Mouse (Mus musculus) kidney, postnatal 0 days (tissue): ENCODE data around the gene Serpine3. TPM values are rescaled to one million over a fixed set of nuclear protein-coding genes. Genes with fewer than 3 reads are reported as not detected.

ENCODE experiments used
- ATAC-seq: fragments of 200-750 bp; cut with Nextera tagmentation; replicated peaks from 2 replicates; pipeline ENCODE4 v1.8.0; 2017; ENCODE audit warnings: low read depth, moderate number of reproducible peaks, moderate TSS enrichment, moderate library complexity; ENCODE audit not compliant: low FRiP score
- DNase-seq: peaks from one replicate; pipeline ENCODE4 v3.0.0-alpha.2; 2016; ENCODE audit warnings: low spot score
- H3K27ac ChIP-seq: fragments of 300-500 bp; sonication (generic); 2 replicates; pipeline ENCODE4 v1.5.1; 2014; ENCODE audit warnings: mild to moderate bottlenecking
- H3K27me3 ChIP-seq: fragments of 300-500 bp; sonication (generic); 2 replicates; pipeline ENCODE4 v1.6.1; 2014; ENCODE audit warnings: low read length, mixed read lengths; ENCODE audit not compliant: insufficient read depth
- H3K36me3 ChIP-seq: fragments of 300-500 bp; sonication (generic); 2 replicates; pipeline ENCODE4 v1.6.1; 2014; ENCODE audit warnings: low read length, mixed read lengths; ENCODE audit not compliant: insufficient read depth
- H3K4me1 ChIP-seq: fragments of 300-500 bp; sonication (generic); replicated peaks from 2 replicates; pipeline ENCODE4 v1.6.1; 2014; ENCODE audit warnings: antibody characterized with exemption, low read length, mixed read lengths; ENCODE audit not compliant: insufficient read depth
- H3K4me2 ChIP-seq: fragments of 300-500 bp; sonication (generic); 2 replicates; pipeline ENCODE4 v1.6.1; 2014; ENCODE audit warnings: mild to moderate bottlenecking, low read length, moderate library complexity, mixed read lengths
- H3K4me3 ChIP-seq: fragments of 300-500 bp; sonication (generic); replicated peaks from 2 replicates; pipeline ENCODE4 v1.5.1; 2014; ENCODE audit warnings: low read depth, low read length
- H3K9ac ChIP-seq: fragments of 300-500 bp; sonication (generic); 2 replicates; pipeline ENCODE4 v1.6.1; 2014; ENCODE audit warnings: low read depth, low read length
- H3K9me3 ChIP-seq: fragments of 300-500 bp; sonication (generic); replicated peaks from 2 replicates; pipeline ENCODE4 v1.6.1; 2016; ENCODE audit warnings: low read length, inconsistent platforms, mixed read lengths
- CTCF ChIP-seq: IDR thresholded peaks from 2 replicates; pipeline ENCODE4 v1.5.1; 2016; ENCODE audit warnings: antibody characterized with exemption, low read depth, mild to moderate bottlenecking, moderate library complexity
- WGBS: fragments of 180-500 bp; shearing (Covaris S2); extraction: QIAGEN DNeasy Blood & Tissue Kit; methylation state at CpG from one replicate; pipeline ENCODE4 v1.1.7; 2014; 5-methylcytosine and 5-hydroxymethylcytosine counted together
- polyA plus RNA-seq: library from polyadenylated mRNA; unstranded; fragments of >200 nt; fragmentation: Nextera tagmentation; extraction: Ambion mirVana; gene quantifications from 2 replicates; pipeline ENCODE4 v1.2.1, GENCODE M21; 2015

Gene Serpine3
- polyA plus RNA-seq, 1 experiment from 2014 or later, result not detected

GRCm38 (mm10) chr14:62662381-62662780, 1.1 kb upstream of the Serpine3 start:
- Histone ChIP-seq H3K27ac (no peak overlapping the region), H3K4me1 (no peaks in the 10 kb centered on the region), H3K9ac (no peak overlapping the region), H3K4me2 (no peak overlapping the region), H3K4me3 (no peak overlapping the region), H3K36me3 (no peaks in the 10 kb centered on the region), H3K9me3 (no peaks in the 10 kb centered on the region), H3K27me3 (no peaks in the 10 kb centered on the region)
- ATAC-seq (no peak), DNase-seq (no peak)
- WGBS, result 62% methylated on average over 6 of the region's 6 CpGs
- no peak for TF ChIP-seq CTCF

- DNase-seq (no peak), ATAC-seq (no peak)
- H3K4me1 ChIP-seq, result no peaks in the 10 kb centered on the region
- H3K9me3 ChIP-seq, result no peaks in the 10 kb centered on the region
- no peak for TF ChIP-seq CTCF
- H3K4me2 ChIP-seq, result no peak overlapping the region
- H3K4me3 ChIP-seq, result no peak overlapping the region
- H3K27ac ChIP-seq, result no peak overlapping the region
- 43% methylated on average over 9 of the region's 9 CpGs for whole genome bisulfite sequencing
- H3K27me3 ChIP-seq, result no peaks in the 10 kb centered on the region
- H3K36me3 ChIP-seq, result no peaks in the 10 kb centered on the region
- H3K9ac ChIP-seq, result no peak overlapping the region
These were observed 1.7 kb downstream of the Serpine3 start for GRCm38 (mm10) chr14:62664976-62665673.

- Histone ChIP-seq H3K4me3 (no peak overlapping the region), H3K27me3 (no peaks in the 10 kb centered on the region), H3K4me2 (no peak overlapping the region), H3K36me3 (no peaks in the 10 kb centered on the region), H3K27ac (no peak overlapping the region), H3K4me1 (no peaks in the 10 kb centered on the region), H3K9me3 (no peaks in the 10 kb centered on the region), H3K9ac (no peak overlapping the region)
- DNase-seq (no peak), ATAC-seq (no peak)
- WGBS, result 87% methylated on average over 3 of the region's 3 CpGs
- no peak for TF ChIP-seq CTCF
These were observed 10.2 kb downstream of the Serpine3 start for GRCm38 (mm10) chr14:62673646-62674045.

- no peaks in the 10 kb centered on the region for H3K4me1 ChIP-seq
- no peak overlapping the region for H3K4me2 ChIP-seq
- ATAC-seq (no peak), DNase-seq (no peak)
- H3K9me3 ChIP-seq, result no peaks in the 10 kb centered on the region
- no peak overlapping the region for H3K4me3 ChIP-seq
- H3K9ac ChIP-seq, result no peak overlapping the region
- H3K27ac ChIP-seq, result no peak overlapping the region
- no peaks in the 10 kb centered on the region for H3K27me3 ChIP-seq
- 96% methylated on average over 2 of the region's 2 CpGs for WGBS
- peaks cover 14% of the 10 kb centered on the region for H3K36me3 ChIP-seq
- no peak for TF ChIP-seq CTCF
These were observed 54.7 kb downstream of the Serpine3 start for GRCm38 (mm10) chr14:62718161-62718560.

GRCm38 (mm10) chr14:62721625-62722024, 58.2 kb downstream of the Serpine3 start:
- no peak for DNase-seq
- Histone ChIP-seq H3K4me1 (no peaks in the 10 kb centered on the region), H3K9ac (no peak overlapping the region), H3K36me3 (no peaks in the 10 kb centered on the region), H3K27me3 (no peaks in the 10 kb centered on the region), H3K4me3 (no peak overlapping the region), H3K4me2 (no peak overlapping the region), H3K27ac (no peak overlapping the region), H3K9me3 (no peaks in the 10 kb centered on the region)
- ATAC-seq, result no peak
- WGBS, result 88% methylated on average over 1 of the region's 1 CpGs
- no peak for TF ChIP-seq CTCF

- Histone ChIP-seq H3K4me1 (no peaks in the 10 kb centered on the region), H3K4me2 (no peak overlapping the region), H3K27ac (no peak overlapping the region), H3K9me3 (no peaks in the 10 kb centered on the region), H3K36me3 (no peaks in the 10 kb centered on the region), H3K27me3 (no peaks in the 10 kb centered on the region), H3K4me3 (no peak overlapping the region), H3K9ac (no peak overlapping the region)
- ATAC-seq (no peak), DNase-seq (no peak)
- no peak for TF ChIP-seq CTCF
These were observed 61.1 kb downstream of the Serpine3 start for GRCm38 (mm10) chr14:62724560-62724959.

GRCm38 (mm10) chr14:62731902-62732301, 68.4 kb downstream of the Serpine3 start:
- 78% methylated on average over 1 of the region's 1 CpGs for WGBS
- Histone ChIP-seq H3K27ac (no peak overlapping the region), H3K4me2 (no peak overlapping the region), H3K9me3 (no peaks in the 10 kb centered on the region), H3K9ac (no peak overlapping the region), H3K36me3 (peaks cover 5% of the 10 kb centered on the region; the same call in 1 of the 2 replicates), H3K4me1 (no peaks in the 10 kb centered on the region), H3K4me3 (no peak overlapping the region), H3K27me3 (no peaks in the 10 kb centered on the region)
- TF ChIP-seq CTCF, result no peak
- DNase-seq (no peak), ATAC-seq (no peak)
